Mouse (Mus musculus) CD4-positive, CD25-positive, alpha-beta regulatory T cell, adult 4 months (primary cell): ENCODE data around the gene Lmo3. TPM values are rescaled to one million over a fixed set of nuclear protein-coding genes. Genes with fewer than 3 reads are reported as not detected.

Source experiments
- polyA plus RNA-seq, 2 experiments: library from polyadenylated mRNA; unstranded; fragments of 100-300 nt; shearing (Covaris generic); gene quantifications; one replicate each; pipeline ENCODE4 v1.2.1; 2017

The Lmo3 gene
- polyA plus RNA-seq, 2 experiments from 2014 or later: not detected

Other genes with a start within 250 kb of the Lmo3 start
- not detected for gene Igbp1b, start 76.6 kb upstream of the Lmo3 start, polyA plus RNA-seq